Mouse (Mus musculus): ENCODE data around the gene Dnase2a. TPM values are rescaled to one million over a fixed set of nuclear protein-coding genes. Genes with fewer than 3 reads are reported as not detected.

Gene Dnase2a
- total and polyA plus RNA-seq, 3 experiments, result 53.7 to 83.4 TPM; not detected in 1

GRCm38 (mm10) chr8:84937620-84938485 lies 29.5 kb downstream of the Dnase2a start:
- Histone ChIP-seq H3K9me3 (replicated peaks; ENCODE audit: insufficient read depth, low read length) (no peaks in the 10 kb centered on the region), H3K36me3 (ENCODE audit: control insufficient read depth in 1 of 2, insufficient read depth in 2 of 2, low read length in 2 of 2) (peaks cover 0 to 13% of the 10 kb centered on the region in 2 experiments; a peak in 2 of 4 replicates), H3K27me3 (ENCODE audit: control insufficient read depth in 1 of 2, insufficient read depth in 2 of 2, low read length in 2 of 2) (no peaks in the 10 kb centered on the region), H3K79me2 (ENCODE audit: control insufficient read depth, insufficient read depth, low read length, poor library complexity) (no peaks in the 10 kb centered on the region), H3K4me1 (ENCODE audit: control insufficient read depth in 1 of 2, insufficient read depth in 2 of 2, low read length in 2 of 2) (peaks cover 0 to 26% of the 10 kb centered on the region in 2 experiments; a peak in 3 of 4 replicates), H3K9ac (ENCODE audit: control insufficient read depth, low read depth, low read length, poor library complexity, severe bottlenecking) (no peak overlapping the region), H3K4me3 (ENCODE audit: control insufficient read depth in 1 of 2, insufficient read depth in 1 of 2, low read depth in 2 of 2, low read length in 2 of 2) (no peak overlapping the region), H3K27ac (ENCODE audit: control insufficient read depth, low read depth, low read length) (no peak overlapping the region)
- TF ChIP-seq GATA1 (IDR thresholded peaks at IDR 0.05; ENCODE audit: low read depth, low read length), result 0 out of 2 replicates have a peak, but pooled peaks have one; percentile 16
- TF ChIP-seq ETS1 (IDR thresholded peaks at IDR 0.05; ENCODE audit: low read depth, low read length), result no peak
- no peak for TF ChIP-seq NELFE (IDR thresholded peaks at IDR 0.05; ENCODE audit: low read depth, low read length)
- no peak for TF ChIP-seq BHLHE40 (IDR thresholded peaks at IDR 0.05; ENCODE audit: borderline replicate concordance, low read depth, low read length)
- TF ChIP-seq ZNF384 (IDR thresholded peaks at IDR 0.05; ENCODE audit: low read depth, low read length), result peak; percentile 80
- peak; percentile 87 for TF ChIP-seq JUND (IDR thresholded peaks at IDR 0.05; ENCODE audit: low read depth, low read length)
- no peak for TF ChIP-seq KAT2A (conservative IDR thresholded peaks at IDR 0.05; ENCODE audit: low read depth, low read length)
- peak; percentile 72 for DNase-seq (ENCODE audit: low read depth, low spot score)

GRCm38 (mm10) chr8:84943699-84944098 lies 35.3 kb downstream of the Dnase2a start:
- TF ChIP-seq MYB (IDR thresholded peaks at IDR 0.05; ENCODE audit: low read depth, low read length), result no peak
- no peak for TF ChIP-seq CTCF (IDR thresholded peaks at IDR 0.05 in 2 of 3, conservative IDR thresholded peaks at IDR 0.05 in 1 of 3; ENCODE audit: control insufficient read depth in 1 of 3, insufficient read depth in 1 of 3, low read depth in 2 of 3, low read length in 3 of 3, poor library complexity in 1 of 3, severe bottlenecking in 1 of 3)
- no peak for TF ChIP-seq UBTF (IDR thresholded peaks at IDR 0.05; ENCODE audit: borderline replicate concordance, insufficient read depth, low read depth, low read length)
- no peak for TF ChIP-seq USF2 (IDR thresholded peaks at IDR 0.05; ENCODE audit: borderline replicate concordance in 1 of 2, insufficient read depth in 1 of 2, low read depth in 1 of 2, low read length in 2 of 2)
- no peak for TF ChIP-seq KAT2A (conservative IDR thresholded peaks at IDR 0.05; ENCODE audit: low read depth, low read length)
- no peak for TF ChIP-seq RAD21 (IDR thresholded peaks at IDR 0.05; ENCODE audit: low read depth, low read length)
- no peak for TF ChIP-seq HCFC1 (IDR thresholded peaks at IDR 0.05; ENCODE audit: low read depth, low read length)
- TF ChIP-seq MXI1 (IDR thresholded peaks at IDR 0.05; ENCODE audit: low read depth, low read length), result no peak
- H3K27me3 ChIP-seq (ENCODE audit: control insufficient read depth in 1 of 2, insufficient read depth in 2 of 2, low read length in 2 of 2), result peaks cover 0 to 4% of the 10 kb centered on the region in 2 experiments

More at GRCm38 (mm10) chr8:84943699-84944098, 35.3 kb downstream of the Dnase2a start:
- Histone ChIP-seq H3K27ac (ENCODE audit: control insufficient read depth, low read depth, low read length) (no peak overlapping the region), H3K4me3 (ENCODE audit: control insufficient read depth in 1 of 2, insufficient read depth in 1 of 2, low read depth in 2 of 2, low read length in 2 of 2) (no peak overlapping the region), H3K9me3 (replicated peaks; ENCODE audit: insufficient read depth, low read length) (no peaks in the 10 kb centered on the region), H3K36me3 (ENCODE audit: control insufficient read depth in 1 of 2, insufficient read depth in 2 of 2, low read length in 2 of 2) (no peaks in the 10 kb centered on the region), H3K79me2 (ENCODE audit: control insufficient read depth, insufficient read depth, low read length, poor library complexity) (no peaks in the 10 kb centered on the region), H3K9ac (ENCODE audit: control insufficient read depth, low read depth, low read length, poor library complexity, severe bottlenecking) (no peak overlapping the region), H3K4me1 (ENCODE audit: control insufficient read depth in 1 of 2, insufficient read depth in 2 of 2, low read length in 2 of 2) (no peaks in the 10 kb centered on the region; a peak in 1 of 4 replicates)
- no peak for DNase-seq (ENCODE audit: low read depth, low spot score)
